Mouse (Mus musculus) stomach, postnatal 0 days (tissue): ENCODE data around the gene Acp1. TPM values are rescaled to one million over a fixed set of nuclear protein-coding genes. Genes with fewer than 3 reads are reported as not detected.

Source experiments
- ATAC-seq: fragments of 200-750 bp; cut with Nextera tagmentation; 2 replicates; pipeline ENCODE4 v1.8.0; 2017; ENCODE audit not compliant: low FRiP score, low TSS enrichment
- DNase-seq: peaks from one replicate; pipeline ENCODE4 v3.0.0-alpha.2; 2016; ENCODE audit warnings: low spot score
- H3K27ac ChIP-seq: fragments of 300-500 bp; sonication (generic); replicated peaks from 2 replicates; pipeline ENCODE4 v1.5.1; 2014; ENCODE audit warnings: mild to moderate bottlenecking, control low read depth
- H3K27me3 ChIP-seq: fragments of 300-500 bp; sonication (generic); 2 replicates; pipeline ENCODE4 v1.6.1; 2014; ENCODE audit warnings: low read length; ENCODE audit not compliant: control insufficient read depth, insufficient read depth
- H3K36me3 ChIP-seq: fragments of 300-500 bp; sonication (generic); 2 replicates; pipeline ENCODE4 v1.6.1; 2014; ENCODE audit warnings: low read length, mixed read lengths; ENCODE audit not compliant: control insufficient read depth, insufficient read depth
- H3K4me1 ChIP-seq: fragments of 300-500 bp; sonication (generic); replicated peaks from 2 replicates; pipeline ENCODE4 v1.6.1; 2014; ENCODE audit warnings: antibody characterized with exemption; ENCODE audit not compliant: control insufficient read depth, insufficient read depth
- H3K4me2 ChIP-seq: fragments of 300-500 bp; sonication (generic); replicated peaks from 2 replicates; pipeline ENCODE4 v1.6.1; 2014; ENCODE audit warnings: low read depth, mild to moderate bottlenecking, control low read depth, moderate library complexity
- H3K4me3 ChIP-seq: fragments of 300-500 bp; sonication (generic); 2 replicates; pipeline ENCODE4 v1.5.1; 2014; ENCODE audit warnings: low read depth, low read length, control low read depth
- H3K9ac ChIP-seq: fragments of 300-500 bp; sonication (generic); 2 replicates; pipeline ENCODE4 v1.6.1; 2014; ENCODE audit warnings: mild to moderate bottlenecking, low read length, control low read depth, mixed read lengths
- H3K9me3 ChIP-seq: fragments of 300-500 bp; sonication (generic); 2 replicates; pipeline ENCODE4 v1.6.1; 2016; ENCODE audit warnings: low read length; ENCODE audit not compliant: control insufficient read depth
- CTCF ChIP-seq: IDR thresholded peaks from 2 replicates; pipeline ENCODE4 v1.5.1; 2016; ENCODE audit warnings: antibody characterized with exemption, low read depth, mild to moderate bottlenecking, moderate library complexity
- EP300 ChIP-seq: optimal IDR thresholded peaks from 2 replicates; pipeline ENCODE3; 2016; ENCODE audit warnings: antibody characterized with exemption
- whole genome bisulfite sequencing: fragments of 180-500 bp; shearing (Covaris S2); extraction: QIAGEN DNeasy Blood & Tissue Kit; methylation state at CpG from one replicate; pipeline ENCODE4 v1.1.7; 2014; 5-methylcytosine and 5-hydroxymethylcytosine counted together
- polyA plus RNA-seq: library from polyadenylated mRNA; unstranded; fragments of >200 nt; fragmentation: Nextera tagmentation; extraction: Ambion mirVana; gene quantifications from 2 replicates; pipeline ENCODE4 v1.2.1, GENCODE M21; 2015

The Acp1 gene
- polyA plus RNA-seq, 1 experiment from 2014 or later: 113 TPM

DNA sequence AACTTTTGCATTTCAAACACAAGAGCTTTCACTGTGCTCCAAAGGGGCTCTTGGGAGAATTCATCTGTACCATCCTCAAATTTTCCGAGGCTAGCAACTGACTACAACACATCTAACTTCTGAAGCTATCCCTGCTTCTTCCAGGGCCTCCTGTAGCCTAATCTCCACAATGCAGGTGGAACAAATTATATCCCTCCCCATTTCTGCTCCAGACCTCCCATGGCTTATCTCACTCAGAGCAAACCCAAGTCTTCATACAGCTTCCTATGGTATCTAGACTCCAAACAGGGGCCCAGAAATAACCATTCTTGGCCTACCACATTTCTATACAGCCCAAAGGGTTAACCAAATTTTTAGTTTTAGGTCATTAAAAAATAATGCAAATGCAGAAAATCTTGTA, 2.7 kb downstream of the Acp1 start:
- no peaks in the 10 kb centered on the region for H3K36me3 ChIP-seq
- no peak overlapping the region for H3K9ac ChIP-seq
- H3K27ac ChIP-seq: no peak overlapping the region
- no peak for ATAC-seq
- H3K9me3 ChIP-seq: no peaks in the 10 kb centered on the region
- H3K4me3 ChIP-seq: no peak overlapping the region
- no peak for TF ChIP-seq CTCF
- TF ChIP-seq EP300: no peak
- H3K27me3 ChIP-seq: no peaks in the 10 kb centered on the region
- WGBS: 77% methylated on average over 1 of the region's 1 CpGs
- no peak overlapping the region for H3K4me2 ChIP-seq
- peaks cover 5% of the 10 kb centered on the region for H3K4me1 ChIP-seq
- no peak for DNase-seq

GRCm38 (mm10) chr12:30897039-30897438, 14.3 kb downstream of the Acp1 start:
- H3K4me1 ChIP-seq: no peaks in the 10 kb centered on the region
- no peaks in the 10 kb centered on the region for H3K27me3 ChIP-seq
- H3K4me3 ChIP-seq: no peak overlapping the region
- 74% methylated on average over 4 of the region's 4 CpGs for WGBS
- H3K9me3 ChIP-seq: no peaks in the 10 kb centered on the region
- TF ChIP-seq EP300 (no peak), CTCF (no peak)
- ATAC-seq (no peak), DNase-seq (no peak)
- H3K4me2 ChIP-seq: no peak overlapping the region
- H3K36me3 ChIP-seq: peaks cover 4% of the 10 kb centered on the region; the same call in 1 of the 2 replicates
- H3K27ac ChIP-seq: no peak overlapping the region
- no peak overlapping the region for H3K9ac ChIP-seq

GRCm38 (mm10) chr12:30891438-30891837, 20.0 kb downstream of the Acp1 start:
- no peak for DNase-seq
- no peaks in the 10 kb centered on the region for H3K4me1 ChIP-seq
- peaks cover 4% of the 10 kb centered on the region; the same call in 1 of the 2 replicates for H3K36me3 ChIP-seq
- no peak overlapping the region for H3K4me3 ChIP-seq
- H3K27ac ChIP-seq: no peak overlapping the region
- H3K27me3 ChIP-seq: no peaks in the 10 kb centered on the region; the same call in 1 of the 2 replicates
- WGBS: 87% methylated on average over 7 of the region's 7 CpGs
- ATAC-seq: no peak
- H3K9ac ChIP-seq: no peak overlapping the region
- H3K4me2 ChIP-seq: no peak overlapping the region
- H3K9me3 ChIP-seq: no peaks in the 10 kb centered on the region
- TF ChIP-seq CTCF: no peak
- TF ChIP-seq EP300: no peak

DNA sequence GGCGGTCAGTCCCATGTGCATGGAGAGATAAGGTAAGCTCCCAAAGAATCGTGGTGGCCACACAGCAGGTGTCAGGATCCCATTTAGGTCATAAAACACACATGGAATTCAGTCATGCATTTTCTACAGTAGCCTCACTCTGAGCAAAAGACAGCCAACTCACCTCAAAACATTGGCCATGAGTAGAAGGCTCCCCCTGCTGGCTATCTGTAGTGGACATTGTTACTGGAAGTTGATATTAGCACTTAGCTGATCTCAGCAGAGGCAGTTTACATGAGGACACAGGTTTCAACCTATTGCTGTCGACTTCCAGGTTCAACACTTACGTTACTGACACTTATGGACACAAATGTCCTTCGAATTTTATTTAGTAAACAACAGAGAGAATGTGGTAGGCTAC, 21.3 kb downstream of the Acp1 start:
- Histone ChIP-seq H3K4me3 (no peak overlapping the region), H3K9ac (no peak overlapping the region), H3K27me3 (no peaks in the 10 kb centered on the region; the same call in 1 of the 2 replicates), H3K9me3 (no peaks in the 10 kb centered on the region), H3K4me2 (no peak overlapping the region), H3K4me1 (no peaks in the 10 kb centered on the region), H3K36me3 (peaks cover 4% of the 10 kb centered on the region; the same call in 1 of the 2 replicates), H3K27ac (no peak overlapping the region)
- ATAC-seq (peak; percentile 42; the same call in 1 of the 2 replicates), DNase-seq (peak; percentile 75)
- 32% methylated on average over 5 of the region's 5 CpGs for WGBS
- TF ChIP-seq CTCF (peak; percentile 95), EP300 (no peak)

DNA sequence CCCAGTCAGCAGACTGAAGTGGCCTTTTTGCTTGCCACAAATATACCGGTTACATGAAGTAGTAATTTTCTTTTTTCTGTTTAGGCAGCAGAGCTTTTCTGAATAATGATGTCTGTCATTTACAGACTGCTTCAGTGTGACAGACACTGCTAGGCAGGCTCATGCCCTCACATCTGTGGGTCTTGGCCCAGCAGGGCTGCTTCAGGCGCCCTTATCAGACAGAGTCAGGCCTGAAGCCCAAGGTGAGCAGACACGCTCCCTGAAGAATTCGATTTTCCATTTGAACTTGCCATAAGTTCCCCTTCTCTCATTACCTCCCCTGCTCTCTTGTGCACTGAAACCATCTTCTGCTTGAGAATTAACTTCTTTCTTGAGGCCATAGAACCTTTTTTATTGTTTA, 23.4 kb downstream of the Acp1 start:
- no peaks in the 10 kb centered on the region for H3K36me3 ChIP-seq
- DNase-seq: no peak
- TF ChIP-seq EP300: no peak
- no peak for TF ChIP-seq CTCF
- H3K9ac ChIP-seq: no peak overlapping the region
- no peak overlapping the region for H3K27ac ChIP-seq
- WGBS: 84% methylated on average over 4 of the region's 4 CpGs
- no peak for ATAC-seq
- no peak overlapping the region for H3K4me3 ChIP-seq
- H3K9me3 ChIP-seq: no peaks in the 10 kb centered on the region
- H3K4me2 ChIP-seq: no peak overlapping the region
- 0 out of 2 replicates have a peak, but pooled peaks cover 2% of the 10 kb centered on the region for H3K4me1 ChIP-seq
- H3K27me3 ChIP-seq: no peaks in the 10 kb centered on the region; the same call in 1 of the 2 replicates

DNA sequence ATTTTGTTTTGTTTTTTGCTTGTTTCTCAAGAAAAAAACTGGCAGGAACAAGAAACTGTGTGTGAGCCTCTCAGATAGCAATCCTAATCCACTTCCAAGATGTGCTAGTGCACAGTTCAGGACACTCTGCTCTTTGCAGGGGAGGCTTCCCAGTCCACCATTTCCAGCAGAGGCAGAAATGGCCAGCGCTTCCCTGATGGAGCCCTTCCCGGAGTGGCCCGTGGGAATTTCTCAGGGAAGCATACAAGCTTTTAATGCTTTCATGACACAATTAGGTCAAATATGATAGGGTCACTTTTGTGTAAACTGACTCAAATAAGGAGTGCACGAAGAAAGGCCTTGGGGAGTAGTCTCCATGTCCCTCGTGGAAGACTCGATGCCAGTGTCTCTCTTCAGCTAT, 25.5 kb downstream of the Acp1 start:
- Histone ChIP-seq H3K4me1 (0 out of 2 replicates have a peak, but pooled peaks cover 2% of the 10 kb centered on the region), H3K36me3 (no peaks in the 10 kb centered on the region), H3K27me3 (no peaks in the 10 kb centered on the region; the same call in 1 of the 2 replicates), H3K4me3 (no peak overlapping the region), H3K4me2 (no peak overlapping the region), H3K9me3 (no peaks in the 10 kb centered on the region), H3K27ac (no peak overlapping the region), H3K9ac (no peak overlapping the region)
- TF ChIP-seq CTCF (no peak), EP300 (no peak)
- DNase-seq (no peak), ATAC-seq (no peak)
- WGBS: 66% methylated on average over 6 of the region's 6 CpGs
